Mouse (Mus musculus): ENCODE data around the gene Ddx6. TPM values are rescaled to one million over a fixed set of nuclear protein-coding genes. Genes with fewer than 3 reads are reported as not detected.
A peak's percentile ranks its signal among the peaks of the same experiment; 100 is the strongest.

Gene Ddx6
- polyA plus RNA-seq, 1 experiment = 25.6 TPM

- no peak for TF ChIP-seq GATA1 (IDR thresholded peaks at IDR 0.05; ENCODE audit: low read length)
Observed at GRCm38 (mm10) chr9:44588605-44589004, 16.1 kb upstream of the Ddx6 start.

GRCm38 (mm10) chr9:44589095-44589494, 15.6 kb upstream of the Ddx6 start:
- TF ChIP-seq GATA1 (IDR thresholded peaks at IDR 0.05; ENCODE audit: low read length) = no peak

- no peak for TF ChIP-seq GATA1 (IDR thresholded peaks at IDR 0.05; ENCODE audit: low read length)
Observed at GRCm38 (mm10) chr9:44590969-44591368, 13.7 kb upstream of the Ddx6 start.

GRCm38 (mm10) chr9:44591595-44592188, 13.0 kb upstream of the Ddx6 start:
- peak; percentile 5 for TF ChIP-seq GATA1 (IDR thresholded peaks at IDR 0.05; ENCODE audit: low read length)

- TF ChIP-seq GATA1 (IDR thresholded peaks at IDR 0.05; ENCODE audit: low read length) = no peak
Observed at GRCm38 (mm10) chr9:44593221-44593620, 11.5 kb upstream of the Ddx6 start.

- no peak for TF ChIP-seq GATA1 (IDR thresholded peaks at IDR 0.05; ENCODE audit: low read length)
Observed at GRCm38 (mm10) chr9:44593886-44594285, 10.8 kb upstream of the Ddx6 start.

- TF ChIP-seq GATA1 (IDR thresholded peaks at IDR 0.05; ENCODE audit: low read length) = no peak
Observed at GRCm38 (mm10) chr9:44594901-44595536, 9.7 kb upstream of the Ddx6 start.

GRCm38 (mm10) chr9:44595537-44595930, 9.2 kb upstream of the Ddx6 start:
- no peak for TF ChIP-seq GATA1 (IDR thresholded peaks at IDR 0.05; ENCODE audit: low read length)

- no peak for TF ChIP-seq GATA1 (IDR thresholded peaks at IDR 0.05; ENCODE audit: low read length)
Observed at GRCm38 (mm10) chr9:44597742-44598141, 7.0 kb upstream of the Ddx6 start.

GRCm38 (mm10) chr9:44598899-44599495, 5.7 kb upstream of the Ddx6 start:
- TF ChIP-seq GATA1 (IDR thresholded peaks at IDR 0.05; ENCODE audit: low read length) = no peak

- TF ChIP-seq GATA1 (IDR thresholded peaks at IDR 0.05; ENCODE audit: low read length) = no peak
Observed at GRCm38 (mm10) chr9:44599616-44600015, 5.1 kb upstream of the Ddx6 start.

GRCm38 (mm10) chr9:44600801-44601200, 3.9 kb upstream of the Ddx6 start:
- TF ChIP-seq GATA1 (IDR thresholded peaks at IDR 0.05; ENCODE audit: low read length) = no peak

- TF ChIP-seq GATA1 (IDR thresholded peaks at IDR 0.05; ENCODE audit: low read length) = no peak
Observed at GRCm38 (mm10) chr9:44602766-44603165, 1.9 kb upstream of the Ddx6 start.

GRCm38 (mm10) chr9:44603454-44604289, 1.0 kb upstream of the Ddx6 start:
- no peak for TF ChIP-seq GATA1 (IDR thresholded peaks at IDR 0.05; ENCODE audit: low read length)

- TF ChIP-seq GATA1 (IDR thresholded peaks at IDR 0.05; ENCODE audit: low read length) = no peak
Observed at GRCm38 (mm10) chr9:44604290-44604778, 358 bp upstream of the Ddx6 start.

GRCm38 (mm10) chr9:44605616-44606165, 999 bp downstream of the Ddx6 start:
- TF ChIP-seq GATA1 (IDR thresholded peaks at IDR 0.05; ENCODE audit: low read length) = no peak
